Mouse (Mus musculus): Measurements from ENCODE around the gene Mfsd14a.

DNA sequence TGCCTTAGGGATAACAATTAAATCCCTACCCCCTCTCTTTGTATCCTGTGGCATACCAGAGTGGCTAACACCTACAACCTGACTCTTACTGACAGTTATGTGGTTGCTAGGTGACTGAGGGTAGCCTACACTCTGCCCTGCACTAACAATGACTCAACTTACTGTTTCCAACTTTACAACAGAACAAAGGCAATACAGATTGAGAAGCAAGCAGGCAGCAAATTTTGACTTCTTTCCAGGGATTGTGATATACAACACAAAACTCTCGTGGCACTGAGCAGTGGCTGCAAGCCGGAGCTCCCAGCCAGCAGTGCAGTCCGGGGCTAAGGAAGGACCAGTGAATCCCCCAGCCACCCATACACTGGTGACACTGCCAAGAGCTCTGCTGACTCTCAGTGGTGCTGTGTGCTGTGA is 10.4 kb downstream of the Mfsd14a start:
- no peak for TF ChIP-seq EP300 (IDR thresholded peaks at IDR 0.05; ENCODE audit: low read depth)
- TF ChIP-seq CTCF (IDR thresholded peaks at IDR 0.05; ENCODE audit: low read depth), result no peak
